Mouse (Mus musculus) CH12.LX (cell line): Measurements from ENCODE around the gene Tnfsf8. TPM values are rescaled to one million over a fixed set of nuclear protein-coding genes. Genes with fewer than 3 reads are reported as not detected.

Experiments used
- DNase-seq: peaks from one replicate; pipeline ENCODE4 v3.0.0-alpha.2; 2013; ENCODE audit errors: extremely low read depth
- H3K27ac ChIP-seq: 2 replicates; pipeline ENCODE4 v1.5.1; 2012; ENCODE audit warnings: low read depth, mild to moderate bottlenecking, control low read depth, moderate library complexity; ENCODE audit not compliant: insufficient read depth
- H3K27me3 ChIP-seq: replicated peaks from 2 replicates; pipeline ENCODE3; 2012; ENCODE audit warnings: inconsistent platforms
- H3K36me3 ChIP-seq, 2 experiments: replicated peaks in 1 of 2; 2 replicates each; pipeline versions ENCODE3 to v1.6.1; 2012; ENCODE audit warnings: inconsistent platforms in 1 of 2, low read length in 1 of 2, mild to moderate bottlenecking in 1 of 2, mixed read lengths in 1 of 2, moderate library complexity in 1 of 2; ENCODE audit not compliant: control insufficient read depth in 1 of 2, insufficient read depth in 1 of 2
- H3K4me1 ChIP-seq, 2 experiments: 2 replicates each; pipeline ENCODE4 v1.6.1; 2012; ENCODE audit warnings: inconsistent platforms in 1 of 2, moderate library complexity in 1 of 2; ENCODE audit not compliant: insufficient read depth in 2 of 2, control insufficient read depth in 1 of 2
- H3K4me2 ChIP-seq: 2 replicates; pipeline ENCODE4 v1.6.1; 2012; ENCODE audit warnings: low read depth, mild to moderate bottlenecking, control low read depth; ENCODE audit not compliant: poor library complexity, insufficient read depth, severe bottlenecking
- H3K4me3 ChIP-seq, 3 experiments: fragments of 150-350 bp in 1 of 3; sonication (generic) in 1 of 3; replicated peaks in 1 of 3; 2 replicates each; pipeline versions ENCODE3 to v1.5.1; 2011 to 2012; ENCODE audit warnings: low read depth in 2 of 3, low read length in 2 of 3, mild to moderate bottlenecking in 2 of 3, moderate library complexity in 2 of 3, control low read depth in 1 of 3, improper control_type of control experiment in 1 of 3, inconsistent platforms in 1 of 3, mixed read lengths in 1 of 3; ENCODE audit not compliant: poor library complexity in 1 of 3
- H3K79me2 ChIP-seq: replicated peaks from 2 replicates; pipeline ENCODE4 v1.6.1; 2012; ENCODE audit warnings: mild to moderate bottlenecking, moderate library complexity; ENCODE audit not compliant: control insufficient read depth, poor library complexity, insufficient read depth, severe bottlenecking; ENCODE audit errors: extremely low read depth
- H3K9ac ChIP-seq: 2 replicates; pipeline ENCODE4 v1.6.1; 2012; ENCODE audit warnings: low read depth, mild to moderate bottlenecking, control low read depth, moderate library complexity; ENCODE audit not compliant: insufficient read depth
- H3K9me3 ChIP-seq: replicated peaks from 2 replicates; pipeline ENCODE3; 2012; ENCODE audit warnings: low read length, inconsistent platforms, mixed read lengths
- BHLHE40 ChIP-seq: IDR thresholded peaks from 2 replicates; pipeline ENCODE4 v1.6.1; 2011; ENCODE audit warnings: mild to moderate bottlenecking, low read depth, low read length, improper control_type of control experiment
- CTCF ChIP-seq, 2 experiments: IDR thresholded peaks in 1 of 2; conservative IDR thresholded peaks in 1 of 2; 2 replicates each; pipeline ENCODE4 v1.5.1; 2011 to 2012; ENCODE audit warnings: low read depth in 2 of 2, low read length in 2 of 2, improper control_type of control experiment in 1 of 2, inconsistent platforms in 1 of 2, mild to moderate bottlenecking in 1 of 2, moderate library complexity in 1 of 2
- ELF1 ChIP-seq: IDR thresholded peaks from 2 replicates; pipeline ENCODE4 v1.6.1; 2014; ENCODE audit warnings: low read depth, mild to moderate bottlenecking, inconsistent platforms, low read length, improper control_type of control experiment
- EP300 ChIP-seq: IDR thresholded peaks from 2 replicates; pipeline ENCODE4 v1.6.1; 2011; ENCODE audit warnings: low read length, improper control_type of control experiment
- ETS1 ChIP-seq: conservative IDR thresholded peaks from 2 replicates; pipeline ENCODE4 v1.6.1; 2012; ENCODE audit warnings: low read depth, mild to moderate bottlenecking, inconsistent platforms, low read length, improper control_type of control experiment, moderate library complexity
- GABPA ChIP-seq: IDR thresholded peaks from 2 replicates; pipeline ENCODE4 v1.6.1; 2012; ENCODE audit warnings: low read depth, low read length, improper control_type of control experiment, inconsistent platforms; ENCODE audit not compliant: insufficient replicate concordance
- IRF4 ChIP-seq: IDR thresholded peaks from 2 replicates; pipeline ENCODE4 v1.6.1; 2014; ENCODE audit warnings: low read depth, mild to moderate bottlenecking, inconsistent platforms, low read length, improper control_type of control experiment
- JUND ChIP-seq: conservative IDR thresholded peaks from 2 replicates; pipeline ENCODE4 v1.6.1; 2011; ENCODE audit warnings: low read depth, low read length, improper control_type of control experiment
- MAX ChIP-seq: IDR thresholded peaks from 2 replicates; pipeline ENCODE4 v1.6.1; 2011; ENCODE audit warnings: low read length, improper control_type of control experiment
- NELFE ChIP-seq: IDR thresholded peaks from 2 replicates; pipeline ENCODE4 v1.6.1; 2011; ENCODE audit warnings: low read depth, low read length, improper control_type of control experiment
- PAX5 ChIP-seq: IDR thresholded peaks from 2 replicates; pipeline ENCODE4 v1.6.1; 2012; ENCODE audit warnings: low read length, inconsistent platforms, mixed read lengths
- SIN3A ChIP-seq: IDR thresholded peaks from 2 replicates; pipeline ENCODE4 v1.6.1; 2012; ENCODE audit warnings: low read length, improper control_type of control experiment, inconsistent platforms
- UBTF ChIP-seq: IDR thresholded peaks from 2 replicates; pipeline ENCODE4 v1.6.1; 2012; ENCODE audit warnings: low read depth, mild to moderate bottlenecking, inconsistent platforms, low read length, improper control_type of control experiment, moderate library complexity
- ZKSCAN1 ChIP-seq: IDR thresholded peaks from 2 replicates; pipeline ENCODE4 v1.6.1; 2012; ENCODE audit warnings: low read depth, inconsistent platforms, low read length, improper control_type of control experiment, borderline replicate concordance
- ZMIZ1 ChIP-seq: IDR thresholded peaks from 2 replicates; pipeline ENCODE4 v1.6.1; 2012; ENCODE audit warnings: low read depth, mild to moderate bottlenecking, inconsistent platforms, low read length, improper control_type of control experiment
- ZNF384 ChIP-seq: IDR thresholded peaks from 2 replicates; pipeline ENCODE4 v1.6.1; 2012; ENCODE audit warnings: low read depth, low read length, improper control_type of control experiment, inconsistent platforms
- dilution Hi-C: fragments of 300-500 bp; cut with MboI; formaldehyde crosslinking; loops from 2 replicates; pipeline ENCODE4 v1.14.3; 2020; ENCODE audit warnings: low sequenced_read_pairs; ENCODE audit not compliant: extremely low pct_unique_long_range_greater_than_20kb, extremely low pct_ligation_motif_present
- in situ Hi-C: fragments of 300-500 bp; cut with MboI; formaldehyde crosslinking; loops from 3 replicates; pipeline ENCODE4 v1.14.3; 2019; ENCODE audit warnings: low sequenced_read_pairs, low pct_ligation_motif_present, low pct_unique_long_range_greater_than_20kb, mixed read lengths
- polyA plus RNA-seq: library from polyadenylated mRNA; unstranded; fragments of >175 nt; gene quantifications from 2 replicates; pipeline ENCODE4 v1.2.1, GENCODE M21; 2012; ENCODE audit warnings: low read depth; ENCODE audit not compliant: insufficient read length
- total RNA-seq, 2 experiments: library from RNA; depleted of rRNA; stranded (reverse); fragments of 300-350 nt in 1 of 2; fragments of >200 nt in 1 of 2; gene quantifications; 2 replicates each; pipeline ENCODE4 v1.2.3; 2012 to 2014

The Tnfsf8 gene
- total and polyA plus RNA-seq, 3 experiments: 19.4 to 67.9 (median 22.8) TPM

DNA sequence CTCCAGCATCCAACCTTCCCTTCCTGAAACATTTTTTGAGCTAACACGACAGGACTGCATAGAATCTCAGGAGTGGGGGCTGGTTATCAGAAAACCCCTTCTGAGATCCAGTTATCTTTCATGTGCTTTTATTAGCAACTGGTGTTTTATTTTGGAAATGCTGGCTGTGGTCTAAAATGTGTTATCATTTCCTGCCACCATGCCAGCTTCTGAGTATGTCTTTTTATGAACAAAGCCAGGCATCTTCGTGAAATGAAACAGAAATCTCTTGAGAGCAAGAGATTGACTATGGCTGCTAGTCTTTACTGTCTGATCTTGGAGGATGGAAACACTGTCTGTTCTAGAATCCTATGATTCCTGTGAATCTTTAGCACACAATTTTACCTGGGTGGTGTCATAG, 25.0 kb upstream of the Tnfsf8 start:
- H3K27ac ChIP-seq: no peak overlapping the region
- no peak for TF ChIP-seq ZMIZ1
- no peak for TF ChIP-seq SIN3A
- no peak for TF ChIP-seq CTCF (conservative IDR thresholded peaks at IDR 0.05 in 1 of 2, IDR thresholded peaks at IDR 0.05 in 1 of 2; ENCODE audit: low read depth in 2 of 2, low read length in 2 of 2)
- no peak for TF ChIP-seq ELF1
- no peak for TF ChIP-seq GABPA
- TF ChIP-seq BHLHE40: no peak
- H3K27me3 ChIP-seq: no peaks in the 10 kb centered on the region
- H3K4me1 ChIP-seq: peaks cover 0 to 3% of the 10 kb centered on the region in 2 experiments; a peak in 1 of 4 replicates
- in situ Hi-C loops: no loop called here
- H3K79me2 ChIP-seq: no peaks in the 10 kb centered on the region
- dilution Hi-C loops: no loop called here
- peaks cover 3% of the 10 kb centered on the region for H3K9me3 ChIP-seq
- H3K9ac ChIP-seq: no peak overlapping the region
- H3K4me2 ChIP-seq: no peak overlapping the region
- no peaks in the 10 kb centered on the region for H3K36me3 ChIP-seq
- H3K4me3 ChIP-seq: no peak overlapping the region
- DNase-seq: no peak

DNA sequence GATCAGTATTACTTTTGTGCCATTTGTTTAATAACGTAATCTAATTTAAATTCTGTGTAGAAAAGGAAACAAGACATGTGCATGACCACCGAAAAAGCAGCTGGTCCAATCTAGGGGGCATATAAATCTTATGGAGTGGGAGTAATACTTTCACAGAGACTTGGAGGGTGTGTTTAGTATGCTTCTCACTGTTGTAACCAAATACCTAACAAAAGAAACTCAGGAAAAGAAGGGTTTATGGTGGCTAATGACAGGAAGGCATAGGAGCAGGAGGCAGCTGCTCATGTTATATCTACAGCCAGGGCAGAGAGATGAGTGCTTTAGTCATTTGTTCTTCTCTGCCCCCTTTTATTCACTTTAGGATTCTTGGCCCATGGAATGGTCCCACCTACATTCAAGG, 15.6 kb upstream of the Tnfsf8 start:
- Histone ChIP-seq H3K27ac (no peak overlapping the region), H3K4me1 (peaks cover 5 to 26% of the 10 kb centered on the region in 2 experiments; a peak in 3 of 4 replicates), H3K79me2 (no peaks in the 10 kb centered on the region), H3K9ac (no peak overlapping the region), H3K4me3 (no peak overlapping the region), H3K36me3 (no peaks in the 10 kb centered on the region), H3K27me3 (no peaks in the 10 kb centered on the region), H3K9me3 (no peaks in the 10 kb centered on the region), H3K4me2 (no peak overlapping the region)
- no peak for DNase-seq
- TF ChIP-seq ZKSCAN1: no peak
- no peak for TF ChIP-seq PAX5
- no peak for TF ChIP-seq BHLHE40
- no peak for TF ChIP-seq SIN3A
- no peak for TF ChIP-seq ETS1
- TF ChIP-seq UBTF: no peak
- TF ChIP-seq ELF1: no peak
- no peak for TF ChIP-seq MAX
- in situ Hi-C loops: no loop called here
- dilution Hi-C loops: no loop called here

DNA sequence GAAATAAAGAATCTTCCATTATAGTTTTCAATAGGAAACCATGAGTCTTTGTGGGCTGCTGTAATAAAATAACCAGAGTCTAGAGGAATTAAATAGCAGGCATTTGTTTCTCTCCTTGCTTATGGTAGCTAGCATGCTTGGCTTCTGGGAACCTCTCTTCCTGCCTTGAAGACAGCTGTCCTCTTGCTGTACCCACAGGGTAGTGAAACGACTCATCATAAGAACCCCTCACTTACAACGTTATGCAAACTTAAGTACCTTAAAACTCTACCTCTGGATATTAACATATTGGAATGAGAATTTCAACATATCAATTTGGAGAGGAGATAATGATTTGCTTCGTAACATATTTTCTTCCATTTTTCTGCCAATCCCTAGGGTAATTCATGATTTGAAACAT, 14.3 kb upstream of the Tnfsf8 start:
- Histone ChIP-seq H3K36me3 (no peaks in the 10 kb centered on the region), H3K9me3 (no peaks in the 10 kb centered on the region), H3K79me2 (no peaks in the 10 kb centered on the region), H3K4me2 (no peak overlapping the region), H3K9ac (no peak overlapping the region), H3K4me3 (no peak overlapping the region), H3K4me1 (peaks cover 10 to 34% of the 10 kb centered on the region in 2 experiments; a peak in 3 of 4 replicates), H3K27me3 (no peaks in the 10 kb centered on the region), H3K27ac (no peak overlapping the region)
- dilution Hi-C loops (no loop called here), in situ Hi-C loops (no loop called here)
- no peak for DNase-seq
- peak; percentile 69 for TF ChIP-seq IRF4
- no peak for TF ChIP-seq NELFE
- TF ChIP-seq EP300: peak; percentile 53; the same call in 1 of the 2 replicates
- no peak for TF ChIP-seq ZNF384
- peak; percentile 52; the same call in 1 of the 2 replicates for TF ChIP-seq JUND
